Mouse (Mus musculus): ENCODE results near the gene BC051142. TPM values are rescaled to one million over a fixed set of nuclear protein-coding genes. Genes with fewer than 3 reads are reported as not detected.
A peak's percentile ranks its signal among the peaks of the same experiment; 100 is the strongest.

Gene BC051142
- total RNA-seq (2021), result under 1 TPM in 1 of 2 experiments, not detected in 1; 0.34 TPM

GRCm38 (mm10) chr17:34398711-34399393 lies at the start of gene BC051142:
Gene BC051142 (plus strand): TSS chr17:34398820.
- intact Hi-C loops (cut with DNase I), result no loop called here
- peak; percentile 53 for DNase-seq (ENCODE audit: low spot score)

DNA sequence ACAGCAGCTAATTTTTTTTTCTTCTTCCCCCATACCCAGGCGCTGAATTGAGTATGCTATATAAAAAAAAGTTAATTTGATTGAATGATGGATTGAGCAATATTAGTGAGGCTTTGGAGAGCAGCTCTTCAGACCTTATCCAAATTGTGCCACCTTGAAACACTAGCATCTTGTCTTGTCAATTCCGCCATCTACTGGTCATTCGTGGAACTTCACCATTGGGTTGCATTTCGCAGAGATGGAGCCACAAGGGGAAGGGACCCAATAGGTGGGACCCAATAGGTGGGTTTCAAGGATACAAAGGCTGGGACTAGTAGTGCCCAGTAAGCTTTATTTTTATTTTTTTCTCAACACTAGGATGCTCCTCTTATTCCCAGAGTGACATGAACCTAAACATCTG lies 49.2 kb upstream of the BC051142 start:
- intact Hi-C loops (cut with DNase I), result loop anchor here (1.0 kb wide), 1 partner anchor 99 kb away; no protein-coding TSS in a partner anchor
- peak; percentile 14 for DNase-seq (ENCODE audit: low spot score)

- intact Hi-C loops (cut with DNase I), result loop anchor here (5.0 kb wide), 1 partner anchor 182 kb away; no protein-coding TSS in a partner anchor
- DNase-seq (ENCODE audit: low spot score), result no peak
These were observed 44.1 kb upstream of the BC051142 start, which contains the start of gene Btnl2 for GRCm38 (mm10) chr17:34354539-34354938. Gene Btnl2 (plus strand): TSS chr17:34354822.

GRCm38 (mm10) chr17:34354940-34355339 lies 43.7 kb upstream of the BC051142 start:
- intact Hi-C loops (cut with DNase I), result loop anchor here (5.0 kb wide), 1 partner anchor 183 kb away; no protein-coding TSS in a partner anchor
- DNase-seq (ENCODE audit: low spot score), result no peak

- no peak for DNase-seq (ENCODE audit: low spot score)
- intact Hi-C loops (cut with DNase I), result no loop called here
These were observed 35.6 kb upstream of the BC051142 start for GRCm38 (mm10) chr17:34362954-34363546.

- intact Hi-C loops (cut with DNase I), result no loop called here
- no peak for DNase-seq (ENCODE audit: low spot score)
These were observed 34.8 kb upstream of the BC051142 start for GRCm38 (mm10) chr17:34363676-34364310.

GRCm38 (mm10) chr17:34365031-34365430 lies 33.6 kb upstream of the BC051142 start:
- DNase-seq (ENCODE audit: low spot score), result no peak
- intact Hi-C loops (cut with DNase I), result no loop called here

DNA sequence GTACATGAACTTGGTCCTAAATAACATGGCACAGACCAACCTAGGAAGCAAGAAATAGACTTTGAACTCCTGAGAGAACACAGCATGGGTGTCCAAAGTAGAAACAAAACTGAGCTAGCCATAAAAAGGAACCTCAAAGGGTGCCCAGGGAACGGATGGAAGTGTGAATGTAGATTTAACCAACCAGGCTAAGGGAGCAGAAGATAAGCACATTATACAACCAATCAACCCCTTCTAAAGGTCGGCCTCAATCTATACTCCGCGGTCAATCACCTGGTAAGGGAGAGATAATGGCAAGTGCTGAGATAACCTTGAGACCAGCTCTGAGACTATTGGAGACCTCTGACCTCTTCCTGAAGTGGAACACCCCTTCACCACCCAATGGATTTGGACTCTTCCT lies 28.1 kb upstream of the BC051142 start:
- DNase-seq (ENCODE audit: low spot score), result no peak
- intact Hi-C loops (cut with DNase I), result no loop called here

DNA sequence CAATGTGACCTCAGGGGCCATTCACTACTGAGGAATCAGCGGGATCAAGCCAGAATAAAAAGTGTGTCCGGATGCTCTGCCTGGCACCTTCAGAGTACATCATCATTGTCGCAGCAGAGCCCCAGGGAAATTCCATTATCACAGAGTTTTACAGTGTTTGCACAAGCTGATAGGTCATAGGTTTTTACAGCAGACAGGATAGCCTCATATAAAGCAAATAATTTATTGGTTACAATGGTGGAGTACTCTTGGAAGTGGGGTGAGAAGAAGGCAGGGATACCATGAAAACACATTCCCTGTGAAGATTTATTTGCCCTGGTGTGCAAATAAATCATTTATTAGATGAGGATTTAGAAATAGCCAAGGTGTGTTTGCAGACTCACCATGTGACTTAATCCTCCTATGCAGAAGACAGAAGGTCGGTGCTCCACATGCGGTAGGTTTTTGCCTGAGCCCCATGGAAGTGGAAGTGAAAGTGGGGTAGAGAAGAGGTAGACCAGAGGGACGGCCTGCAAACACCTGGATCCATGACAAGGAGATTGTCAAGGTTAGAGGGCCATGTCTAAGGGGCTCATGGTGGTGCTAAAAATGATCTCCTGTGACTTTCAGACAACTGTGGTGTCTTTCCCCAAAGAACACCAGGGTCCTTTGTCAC lies 25.4 kb upstream of the BC051142 start:
- no peak for DNase-seq (ENCODE audit: low spot score)
- intact Hi-C loops (cut with DNase I), result no loop called here

GRCm38 (mm10) chr17:34376847-34377246 lies 21.8 kb upstream of the BC051142 start, which contains the start of gene Btnl1:
Gene Btnl1 (plus strand): TSS chr17:34377132.
- intact Hi-C loops (cut with DNase I), result no loop called here

DNA sequence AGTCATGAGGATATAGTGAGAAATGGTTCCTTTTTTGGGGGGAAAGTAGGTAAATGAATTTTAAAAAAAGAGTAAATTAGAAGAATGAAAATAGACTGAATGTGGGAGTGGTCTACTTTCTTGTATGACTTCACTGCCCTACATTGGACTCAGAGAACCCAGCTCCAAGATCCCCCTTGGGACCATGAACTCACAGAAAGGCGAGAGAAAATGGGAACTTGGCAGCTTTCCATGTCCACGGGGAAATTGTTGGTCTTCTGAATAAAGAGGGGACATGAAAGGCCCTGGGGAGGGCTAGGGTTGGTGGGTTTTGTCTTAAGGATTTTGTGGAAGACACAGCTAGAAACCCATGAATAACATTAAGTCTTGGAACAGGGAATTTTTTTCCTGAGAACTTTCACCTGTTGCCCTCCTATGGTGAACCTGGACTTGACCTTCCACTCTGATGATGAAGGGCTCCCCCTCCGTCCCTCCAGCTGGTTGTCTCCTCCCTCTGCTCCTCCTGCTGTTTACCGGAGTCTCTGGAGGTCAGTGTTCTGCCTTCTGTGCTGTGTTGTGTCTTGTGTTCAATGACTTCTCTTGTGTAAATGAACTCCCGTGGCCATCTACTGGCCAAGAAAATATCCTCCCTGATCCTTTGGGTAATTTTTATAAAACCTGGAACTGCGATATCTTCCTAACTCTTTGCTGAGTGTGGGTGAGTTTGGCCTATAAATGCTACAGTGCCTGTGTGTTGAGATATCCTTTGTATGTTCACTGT lies 21.0 kb upstream of the BC051142 start:
- intact Hi-C loops (cut with DNase I), result no loop called here
- DNase-seq (ENCODE audit: low spot score), result no peak

More at GRCm38 (mm10) chr17:34376847-34377246, 21.8 kb upstream of the BC051142 start, which contains the start of gene Btnl1:
- no peak for DNase-seq (ENCODE audit: low spot score)

GRCm38 (mm10) chr17:34378716-34379115 lies 19.9 kb upstream of the BC051142 start:
- intact Hi-C loops (cut with DNase I), result no loop called here
- no peak for DNase-seq (ENCODE audit: low spot score)

DNA sequence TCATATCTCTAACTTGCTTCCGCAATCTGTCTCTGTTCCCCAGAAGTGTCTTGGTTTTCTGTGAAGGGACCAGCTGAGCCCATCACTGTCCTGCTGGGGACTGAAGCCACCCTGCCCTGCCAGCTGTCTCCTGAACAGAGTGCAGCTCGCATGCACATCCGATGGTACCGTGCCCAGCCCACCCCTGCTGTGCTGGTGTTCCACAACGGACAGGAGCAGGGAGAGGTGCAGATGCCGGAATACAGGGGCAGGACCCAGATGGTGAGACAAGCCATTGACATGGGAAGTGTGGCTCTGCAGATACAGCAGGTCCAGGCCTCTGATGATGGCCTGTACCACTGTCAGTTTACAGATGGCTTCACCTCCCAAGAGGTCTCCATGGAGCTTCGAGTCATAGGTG lies 19.2 kb upstream of the BC051142 start:
- intact Hi-C loops (cut with DNase I), result no loop called here
- no peak for DNase-seq (ENCODE audit: low spot score)

GRCm38 (mm10) chr17:34381876-34382275 lies 16.7 kb upstream of the BC051142 start:
- intact Hi-C loops (cut with DNase I), result no loop called here
- no peak for DNase-seq (ENCODE audit: low spot score)

DNA sequence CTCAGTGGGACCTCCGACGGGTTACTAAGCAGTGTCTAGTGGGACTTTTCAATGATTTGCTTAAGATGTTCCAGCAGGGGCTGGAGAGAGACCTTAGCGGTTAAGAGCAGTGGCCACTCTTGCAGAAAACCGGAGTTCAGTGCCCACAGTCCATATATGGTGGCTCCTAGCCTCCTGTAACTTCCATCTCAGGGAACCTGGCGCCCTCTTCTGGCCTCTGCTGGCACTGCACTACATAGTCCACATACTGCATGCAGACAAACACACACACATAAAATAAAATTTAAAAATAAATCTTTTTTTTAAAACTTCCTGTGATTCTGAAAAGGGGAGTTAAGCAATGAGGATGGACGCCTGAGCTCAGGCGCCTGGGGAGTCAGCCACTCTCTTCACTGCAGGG lies 15.4 kb upstream of the BC051142 start:
- intact Hi-C loops (cut with DNase I), result no loop called here
- no peak for DNase-seq (ENCODE audit: low spot score)

DNA sequence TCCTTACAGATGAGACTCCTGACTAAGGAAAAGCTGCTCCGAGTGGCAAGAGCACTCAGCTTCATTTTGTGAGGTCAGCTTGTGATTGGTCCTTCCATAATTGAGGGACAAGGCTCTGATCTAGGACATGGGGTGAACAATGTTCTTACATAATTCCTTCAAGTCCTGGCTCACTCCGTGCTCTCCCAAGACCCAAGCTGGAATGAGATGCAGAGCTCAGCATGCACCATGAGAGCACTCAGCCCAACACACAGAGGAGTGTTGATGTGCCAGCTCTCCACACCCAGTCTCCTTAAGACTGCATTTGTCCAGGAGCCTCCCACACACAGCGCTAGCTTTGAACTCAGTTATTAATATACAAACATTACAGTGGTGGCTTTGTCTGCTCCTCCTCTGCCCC lies 13.9 kb upstream of the BC051142 start:
- DNase-seq (ENCODE audit: low spot score), result no peak
- intact Hi-C loops (cut with DNase I), result no loop called here

DNA sequence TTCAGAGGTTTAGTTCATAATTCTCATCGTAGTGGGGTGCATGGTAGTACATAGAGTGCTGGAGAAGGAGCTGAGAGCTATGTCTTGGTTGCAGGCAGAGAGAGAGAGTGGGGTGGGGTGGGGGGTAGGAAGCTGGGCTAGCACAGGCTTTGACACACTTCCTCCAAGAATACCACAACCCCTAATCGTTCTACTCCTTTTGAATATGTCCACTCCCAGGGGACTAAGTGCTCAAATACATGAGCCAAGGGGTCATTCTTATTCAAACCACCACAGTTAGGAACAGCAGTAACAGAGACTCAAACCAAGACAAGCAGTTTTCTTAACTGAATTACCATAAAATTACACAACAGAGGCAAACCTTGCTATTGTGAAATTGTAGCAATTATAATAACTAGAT lies 12.0 kb upstream of the BC051142 start:
- intact Hi-C loops (cut with DNase I), result no loop called here
- no peak for DNase-seq (ENCODE audit: low spot score)

DNA sequence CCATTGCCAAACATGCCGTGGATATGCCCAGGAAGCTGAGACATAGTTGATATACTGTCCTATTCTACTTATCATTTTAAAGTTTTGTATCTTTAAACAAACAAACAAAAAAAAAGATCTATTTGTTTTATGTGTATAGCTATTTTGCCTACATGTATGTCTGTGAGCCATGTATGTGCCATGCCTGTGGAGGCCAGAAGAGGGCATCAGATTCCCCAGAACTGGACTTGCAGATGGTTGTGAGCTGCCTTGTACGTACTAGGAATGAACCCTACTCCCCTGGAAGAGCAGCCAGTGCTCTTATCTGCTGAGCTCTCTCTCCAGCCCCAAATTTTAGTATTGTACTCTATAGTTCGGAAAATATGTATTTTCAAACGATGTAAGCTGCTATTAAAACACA lies 10.1 kb upstream of the BC051142 start:
- intact Hi-C loops (cut with DNase I), result no loop called here
- DNase-seq (ENCODE audit: low spot score), result no peak

GRCm38 (mm10) chr17:34391507-34391906 lies 7.1 kb upstream of the BC051142 start:
- DNase-seq (ENCODE audit: low spot score), result no peak

GRCm38 (mm10) chr17:34392321-34392720 lies 6.3 kb upstream of the BC051142 start:
- peak; percentile 4 for DNase-seq (ENCODE audit: low spot score)
- intact Hi-C loops (cut with DNase I), result no loop called here

More at GRCm38 (mm10) chr17:34391507-34391906, 7.1 kb upstream of the BC051142 start:
- intact Hi-C loops (cut with DNase I), result no loop called here
